Mouse (Mus musculus) layer of hippocampus, adult 9-11 months (tissue): ENCODE measurements around the gene Olfr305.
"Not testable (repeated sequence)": the region's sequence is repeated elsewhere in the genome, so short reads cannot be mapped to it uniquely, and the experiment has no call there.

Source experiments
- DNase-seq: peaks from one replicate; pipeline ENCODE4 v3.0.0; 2022

Olfr305 gene

GRCm38 (mm10) chr7:86366828-86367227 is at the start of gene Olfr305:
Gene Olfr305 (minus strand): TSS chr7:86366928.
- DNase-seq, result no peak

- no peak for DNase-seq
These were observed 36.8 kb upstream of the Olfr305 start, which contains the start of gene Olfr301 for GRCm38 (mm10) chr7:86403546-86403945. Gene Olfr301 (plus strand): TSS chr7:86403846.

- no peak for DNase-seq
These were observed 31.0 kb upstream of the Olfr305 start, which contains the start of gene Olfr303 for GRCm38 (mm10) chr7:86397689-86398088. Gene Olfr303 (minus strand): TSS chr7:86397789.

- DNase-seq, result no peak
These were observed 19.8 kb upstream of the Olfr305 start, which contains the start of gene Olfr304 for GRCm38 (mm10) chr7:86386558-86386957. Gene Olfr304 (minus strand): TSS chr7:86386658.

- DNase-seq, result no peak
These were observed 19.0 kb upstream of the Olfr305 start for GRCm38 (mm10) chr7:86385769-86386168.

- not testable (repeated sequence) for DNase-seq
These were observed 20.4 kb downstream of the Olfr305 start for GRCm38 (mm10) chr7:86346296-86346695.

- DNase-seq, result no peak
These were observed 22.5 kb downstream of the Olfr305 start for GRCm38 (mm10) chr7:86344253-86344652.

GRCm38 (mm10) chr7:86342881-86343565 is 23.7 kb downstream of the Olfr305 start:
- no peak for DNase-seq

- no peak for DNase-seq
These were observed 29.2 kb downstream of the Olfr305 start, which contains the start of gene Olfr307 for GRCm38 (mm10) chr7:86337486-86337885. Gene Olfr307 (minus strand): TSS chr7:86337586.

- DNase-seq, result no peak
These were observed 41.2 kb downstream of the Olfr305 start, which contains the start of gene Olfr308 for GRCm38 (mm10) chr7:86325530-86325929. Gene Olfr308 (minus strand): TSS chr7:86325630.

- no peak for DNase-seq
These were observed 45.4 kb downstream of the Olfr305 start for GRCm38 (mm10) chr7:86321323-86321722.

GRCm38 (mm10) chr7:86313608-86314007 is 53.1 kb downstream of the Olfr305 start, which contains the start of gene Olfr309:
Gene Olfr309 (minus strand): TSS chr7:86313708.
- DNase-seq, result no peak
